Mouse (Mus musculus) spleen, postnatal 36 days (tissue): ENCODE results near the gene Syt7.
A peak's percentile ranks its signal among the peaks of the same experiment; 100 is the strongest.

Experiments
- DNase-seq, 2 experiments: peaks; one replicate each; pipeline ENCODE4 v3.0.0; 2022; ENCODE audit warnings: low spot score in 2 of 2, mixed read lengths in 1 of 2

The Syt7 gene

DNA sequence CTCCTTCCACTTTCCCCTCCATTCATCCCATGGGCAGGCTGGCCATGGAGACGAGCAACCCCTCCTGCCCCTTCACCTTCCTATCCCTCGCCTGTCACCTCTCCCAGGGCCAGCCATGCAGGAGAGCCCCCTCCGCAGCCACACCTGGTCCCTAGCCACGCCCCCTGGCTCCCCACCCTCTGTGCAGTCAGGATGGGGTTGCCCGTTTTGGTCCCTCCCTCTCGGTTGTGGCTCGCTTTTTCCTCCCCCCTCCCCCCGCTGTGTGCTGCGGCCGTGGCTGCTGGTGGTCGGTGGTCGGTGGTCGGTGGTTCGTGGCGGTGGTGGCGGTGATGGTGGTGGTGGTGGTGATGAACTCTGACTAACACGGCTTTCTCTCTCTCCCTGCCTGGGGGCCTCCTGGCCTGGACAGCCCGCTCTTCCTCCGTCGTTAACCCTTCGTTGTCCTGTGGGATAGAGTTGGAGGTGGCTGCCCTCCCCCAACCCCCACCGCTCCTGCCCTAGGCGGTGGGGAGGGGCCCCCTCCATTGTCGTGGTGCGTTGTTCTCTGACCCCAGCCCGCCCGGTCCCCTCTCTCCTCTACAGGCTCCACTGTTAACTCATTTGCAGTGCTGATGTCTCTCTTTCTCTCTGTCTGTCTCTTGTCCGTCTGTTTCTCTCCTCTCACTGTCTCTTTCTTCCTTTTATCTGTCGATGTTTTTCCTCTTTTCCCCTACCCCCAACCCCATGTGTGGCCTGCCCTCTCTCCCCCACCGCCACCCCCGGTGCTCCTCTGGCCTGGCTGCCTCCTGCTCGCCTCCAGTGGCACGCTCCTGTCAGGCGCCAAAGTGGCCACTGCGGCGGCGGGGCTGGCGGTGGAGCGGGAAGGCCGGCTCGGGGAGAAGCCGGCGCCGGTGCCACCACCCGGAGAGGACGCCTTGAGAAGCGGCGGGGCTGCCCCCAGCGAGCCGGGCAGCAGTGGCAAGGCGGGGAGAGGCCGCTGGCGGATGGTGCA is 33.4 kb downstream of the Syt7 start:
- no peak for DNase-seq

DNA sequence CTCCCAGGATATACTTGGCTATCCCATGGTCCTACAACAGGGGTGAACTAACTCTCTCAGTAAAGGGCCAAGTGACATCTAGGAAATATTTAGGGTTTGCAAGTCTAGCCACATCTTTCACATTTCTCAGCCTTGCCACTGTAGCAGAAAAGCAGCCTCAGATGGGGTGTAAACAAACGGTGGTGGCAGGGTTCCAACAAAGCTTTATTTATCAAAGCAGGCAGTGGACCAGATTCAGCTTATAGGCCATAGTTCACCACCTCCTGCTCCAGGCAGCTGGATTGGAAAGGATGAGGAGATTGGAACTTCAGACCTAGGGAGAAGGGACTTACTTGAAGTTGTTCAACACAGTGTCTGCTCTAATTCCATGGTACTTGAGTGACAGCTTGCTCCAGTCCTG is 35.9 kb downstream of the Syt7 start:
- DNase-seq = no peak

DNA sequence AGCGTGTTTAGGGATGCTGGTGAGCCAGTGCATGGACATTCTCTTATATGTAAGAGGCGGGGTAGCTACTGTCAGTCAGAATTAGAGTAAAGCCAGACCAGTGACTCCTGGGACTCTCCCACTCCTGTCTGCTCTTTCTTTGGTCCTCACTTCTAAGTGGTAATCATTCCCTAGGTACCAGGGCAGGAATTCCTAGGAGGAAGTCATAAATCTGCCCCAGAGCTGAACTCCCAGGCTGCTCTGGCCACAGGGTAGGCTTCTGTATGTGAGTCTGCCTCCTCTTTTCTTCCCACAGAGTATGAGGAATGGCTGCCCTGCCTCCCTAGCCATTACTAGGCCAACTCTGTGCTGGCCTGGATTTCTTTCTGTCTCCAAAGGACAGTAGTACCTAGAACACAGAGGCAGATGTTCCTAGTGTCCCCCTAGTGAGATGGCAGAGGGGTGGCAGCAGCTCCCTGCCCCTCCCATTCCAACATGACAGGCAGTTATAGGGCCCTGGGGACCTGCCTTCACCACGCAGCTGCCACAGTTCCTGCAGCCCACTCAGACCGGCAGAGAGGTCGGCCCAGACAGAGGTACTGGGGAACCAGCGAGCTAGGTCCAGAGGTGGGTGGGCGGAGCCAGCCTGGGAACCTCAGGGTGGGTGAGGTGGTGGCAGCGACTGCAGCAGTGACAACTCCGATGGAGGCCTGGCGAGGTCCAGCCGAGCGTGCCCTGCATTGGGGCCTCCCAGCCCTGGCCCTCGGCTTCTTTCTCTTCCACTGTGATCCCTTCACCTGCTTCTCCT is 36.8 kb downstream of the Syt7 start:
- DNase-seq = no peak

DNA sequence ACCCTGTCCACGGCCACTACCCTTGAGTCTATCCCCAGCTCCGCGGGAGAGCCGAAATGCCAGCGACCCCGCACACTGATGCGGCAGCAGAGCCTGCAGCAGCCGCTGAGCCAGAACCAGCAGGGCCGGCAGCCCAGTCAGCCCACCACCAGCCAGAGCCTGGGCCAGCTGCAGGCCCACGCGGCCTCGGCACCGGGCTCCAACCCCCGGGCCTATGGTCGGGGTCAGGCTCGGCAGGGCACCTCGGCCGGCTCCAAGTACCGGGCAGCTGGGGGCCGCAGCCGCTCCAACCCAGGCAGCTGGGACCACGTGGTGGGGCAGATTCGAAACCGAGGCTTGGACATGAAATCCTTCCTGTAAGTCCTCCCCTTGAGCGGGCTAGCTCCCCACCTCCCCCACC is 37.4 kb downstream of the Syt7 start:
- DNase-seq = no peak

DNA sequence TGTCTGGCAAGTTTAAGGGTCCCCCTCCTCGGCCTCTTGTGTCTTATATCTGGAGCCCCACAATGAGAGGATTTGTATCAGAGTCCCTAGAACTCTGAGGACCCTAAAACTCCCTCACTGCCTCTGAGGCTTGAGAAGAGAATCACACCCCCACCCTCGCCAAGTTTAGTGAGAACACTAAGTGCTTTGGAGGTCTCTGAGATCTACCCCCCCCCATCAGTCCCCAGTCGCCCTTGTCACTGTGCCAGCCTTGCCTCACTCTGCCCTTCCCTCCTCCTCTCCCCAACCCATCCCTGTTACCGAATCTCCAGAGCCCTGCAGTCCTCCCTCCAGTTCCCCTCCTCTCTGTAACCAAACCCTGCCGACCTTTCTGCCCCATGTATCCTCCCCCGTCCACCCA is 37.9 kb downstream of the Syt7 start:
- no peak for DNase-seq

DNA sequence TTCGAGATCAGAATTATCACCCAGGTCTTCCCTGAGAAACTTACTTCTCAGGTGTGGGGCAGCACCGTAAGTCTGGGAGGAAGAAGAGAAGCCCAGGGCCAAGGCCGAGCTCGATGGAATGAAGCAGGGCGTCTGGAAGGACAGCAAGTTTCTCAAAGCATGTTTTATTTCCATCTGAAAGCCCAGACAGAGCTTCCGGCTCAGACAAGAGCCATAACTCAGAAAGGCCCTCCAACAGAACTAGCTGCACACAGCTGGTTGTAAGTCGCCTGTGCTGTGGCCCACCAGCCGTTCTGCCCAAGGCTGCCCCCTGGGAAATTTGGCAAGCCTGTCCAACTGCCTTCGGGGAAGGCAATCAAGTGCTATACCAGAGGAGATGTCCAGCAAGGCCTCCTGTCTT is 38.5 kb downstream of the Syt7 start:
- DNase-seq = no peak

DNA sequence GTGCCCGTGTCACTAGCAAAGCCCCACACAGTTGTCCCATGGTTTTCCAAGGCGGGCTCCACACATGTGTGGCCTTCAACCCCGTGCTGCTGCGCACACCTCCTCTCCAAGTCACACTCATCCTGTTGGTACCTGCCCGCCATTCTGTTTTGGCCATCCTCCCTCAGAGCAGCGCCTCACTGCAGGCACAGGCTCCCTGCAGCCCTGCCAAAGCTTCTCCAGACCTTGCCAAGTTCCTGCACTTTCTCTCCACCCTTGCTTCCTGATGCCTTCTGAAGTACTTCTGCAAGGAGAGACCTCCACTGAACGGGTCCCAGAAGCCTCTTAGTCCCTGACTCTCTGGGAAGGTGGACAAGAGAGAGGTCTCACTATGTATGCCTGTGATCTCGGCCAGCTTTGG is 40.5 kb downstream of the Syt7 start:
- no peak for DNase-seq

DNA sequence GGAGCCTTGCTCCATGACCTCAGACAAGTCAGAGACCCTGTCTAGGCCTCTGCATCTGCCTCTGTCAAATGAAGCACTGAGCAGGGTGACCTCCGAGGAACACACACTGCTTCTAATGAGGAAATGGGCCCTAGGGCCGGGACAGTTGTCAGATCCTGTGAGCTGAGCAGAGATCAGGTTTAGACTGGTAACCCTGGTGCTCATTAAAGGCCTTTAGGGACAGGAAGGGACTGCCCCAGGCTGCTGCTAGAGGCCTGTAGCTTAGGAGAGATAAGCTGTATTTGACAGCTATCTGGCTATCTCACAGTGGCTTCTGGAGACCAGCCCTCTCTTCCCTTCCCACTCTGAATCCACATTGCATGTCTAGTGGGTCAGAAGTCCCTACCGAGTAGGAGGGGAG is 42.5 kb downstream of the Syt7 start:
- DNase-seq = no peak

DNA sequence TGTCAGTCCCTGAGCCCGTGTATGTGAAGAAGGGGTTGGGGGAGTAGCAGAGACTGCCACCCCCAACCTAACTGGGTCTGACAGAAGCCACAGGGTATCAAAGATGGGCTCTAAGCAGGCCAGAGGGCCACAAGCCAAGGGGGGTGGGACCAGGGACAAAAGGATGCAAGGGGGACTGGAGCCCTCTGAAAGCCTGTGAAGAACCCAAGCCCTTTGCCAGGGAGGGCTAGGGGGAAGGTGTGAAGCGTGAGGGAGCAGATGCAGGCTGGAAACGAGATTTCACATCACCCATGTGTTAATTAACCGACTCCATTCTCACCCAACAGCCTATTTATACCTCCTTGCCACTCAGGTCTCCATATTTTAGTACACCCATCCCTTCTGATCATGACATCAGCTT is 43.0 kb downstream of the Syt7 start:
- no peak for DNase-seq

DNA sequence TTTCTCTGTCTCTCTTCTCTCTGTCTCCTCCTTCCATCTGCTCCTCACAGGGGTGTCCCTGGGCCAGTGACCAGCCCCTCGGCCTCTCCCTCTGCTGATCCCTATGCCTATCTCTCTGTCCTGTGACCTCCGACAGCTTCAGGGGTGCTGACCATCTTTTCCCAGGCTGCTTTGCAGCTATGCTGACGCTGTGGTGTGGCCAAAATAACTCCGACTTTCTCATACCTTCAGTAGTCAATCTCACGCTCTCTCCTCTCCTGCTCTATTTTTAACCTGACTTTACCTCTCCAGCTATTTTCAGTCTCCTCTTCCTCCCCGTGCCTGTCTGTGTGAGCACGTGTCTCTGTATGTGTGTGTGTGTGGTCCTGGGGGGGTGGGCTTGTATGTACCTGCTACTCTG is 44.3 kb downstream of the Syt7 start:
- DNase-seq = no peak

DNA sequence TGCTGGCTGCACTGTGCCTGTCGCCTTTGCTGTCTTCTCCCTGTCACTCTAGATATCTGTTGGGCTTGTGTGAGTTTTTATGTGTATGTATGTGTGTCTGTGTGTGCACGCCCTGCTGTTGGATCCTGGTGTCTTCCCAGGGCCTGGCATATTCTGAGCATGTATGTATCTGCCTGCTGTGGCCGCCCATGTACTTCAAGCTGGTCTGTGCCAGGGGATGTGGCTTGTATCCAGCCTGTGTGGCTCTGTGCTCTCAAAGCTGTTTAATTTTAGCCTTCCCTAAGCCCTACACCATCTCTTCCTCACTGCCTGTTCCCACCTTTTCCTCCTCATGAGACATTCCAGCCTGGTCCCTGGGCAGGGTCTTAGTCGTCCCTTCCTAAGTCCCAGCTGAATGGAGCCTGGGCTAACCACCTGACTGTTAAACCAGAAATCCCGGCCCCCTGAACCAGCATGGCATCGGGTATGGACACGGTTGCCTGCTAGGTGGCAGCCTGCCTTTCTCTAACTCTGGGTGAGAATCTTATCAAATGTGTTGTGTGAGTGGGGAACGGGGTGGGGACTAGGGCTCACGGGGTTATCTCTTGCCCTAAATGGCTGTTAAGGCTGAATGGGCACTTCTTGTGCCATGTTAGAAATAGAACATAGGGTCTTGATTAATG is 45.1 kb downstream of the Syt7 start:
- no peak for DNase-seq

DNA sequence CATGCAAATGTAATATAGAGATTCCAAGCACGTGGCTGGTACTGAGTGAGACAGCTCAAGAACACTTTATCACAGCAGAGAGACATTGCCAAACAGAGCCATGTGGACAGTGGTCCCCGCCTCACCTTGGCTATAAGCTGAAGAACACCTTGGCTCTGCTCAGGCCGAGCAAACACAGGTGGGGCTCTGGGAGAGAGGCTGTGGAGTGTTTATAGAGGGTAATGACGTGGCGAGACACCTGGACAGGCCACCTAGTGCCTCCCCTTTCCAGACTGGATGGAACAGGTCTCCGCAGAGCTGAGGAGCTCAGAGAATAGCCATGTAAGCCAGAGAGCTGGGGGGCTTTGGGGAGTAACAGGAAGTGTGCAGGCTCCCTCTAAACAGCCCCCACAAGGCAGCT is 46.0 kb downstream of the Syt7 start:
- no peak for DNase-seq

DNA sequence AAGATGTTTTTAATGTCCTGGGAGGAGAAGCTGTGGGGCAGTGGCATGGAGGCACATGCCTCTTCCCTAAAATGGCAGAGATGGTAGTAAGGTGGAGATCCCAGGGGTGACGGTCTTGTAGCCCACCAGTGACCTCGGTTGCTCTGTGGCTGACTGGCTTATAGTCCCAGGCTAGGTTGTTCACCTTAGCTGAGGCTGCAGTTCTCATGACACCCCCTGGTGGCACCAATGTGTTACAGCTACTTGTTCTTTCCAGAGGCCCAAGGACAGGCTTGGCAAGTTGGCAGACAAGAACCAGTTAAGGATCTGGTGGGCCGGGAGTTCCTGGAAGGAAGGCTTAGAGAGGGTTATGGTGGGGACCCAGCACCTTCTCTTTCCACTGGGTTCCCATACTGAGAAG is 47.0 kb downstream of the Syt7 start:
- peak; percentile 22 to 24 for DNase-seq

DNA sequence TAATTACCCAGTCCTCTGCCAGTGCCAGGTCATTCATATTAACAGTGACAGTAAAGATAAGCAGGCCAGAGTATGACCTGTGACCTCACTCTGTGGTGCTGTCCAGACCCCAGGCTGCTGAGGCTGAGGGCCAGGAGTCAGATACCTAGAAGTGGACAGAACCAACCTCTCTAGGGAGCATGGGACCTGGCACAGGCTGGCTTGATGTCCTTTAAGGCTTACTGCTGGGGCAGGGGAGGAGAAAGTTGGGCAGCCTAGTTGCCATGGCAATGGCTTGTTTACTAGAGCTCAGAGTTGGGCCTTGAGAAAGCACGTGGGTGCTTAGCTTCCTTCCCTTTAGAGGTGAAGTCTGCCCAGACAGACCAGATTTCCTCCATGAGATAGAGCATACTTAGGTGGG is 47.8 kb downstream of the Syt7 start:
- DNase-seq = no peak

DNA sequence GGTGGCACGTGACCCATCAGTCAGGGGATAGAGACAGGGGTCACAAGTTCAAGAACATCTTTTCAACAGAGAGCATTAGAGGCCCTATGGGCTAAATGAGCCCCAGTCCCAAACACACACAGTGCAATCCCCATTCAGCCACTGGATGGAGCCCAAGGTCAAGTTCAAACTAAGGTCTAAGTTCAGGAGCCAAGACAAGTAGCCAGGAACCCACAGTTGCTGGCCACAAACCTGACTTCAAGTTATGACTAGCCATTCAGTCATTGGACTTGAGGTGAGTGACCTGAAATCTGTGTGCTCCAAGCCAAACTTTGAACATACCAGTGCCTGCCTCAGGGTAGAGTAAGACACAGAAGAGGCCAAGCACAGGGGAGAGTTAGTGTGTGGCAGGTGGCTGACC is 48.6 kb downstream of the Syt7 start:
- no peak for DNase-seq

DNA sequence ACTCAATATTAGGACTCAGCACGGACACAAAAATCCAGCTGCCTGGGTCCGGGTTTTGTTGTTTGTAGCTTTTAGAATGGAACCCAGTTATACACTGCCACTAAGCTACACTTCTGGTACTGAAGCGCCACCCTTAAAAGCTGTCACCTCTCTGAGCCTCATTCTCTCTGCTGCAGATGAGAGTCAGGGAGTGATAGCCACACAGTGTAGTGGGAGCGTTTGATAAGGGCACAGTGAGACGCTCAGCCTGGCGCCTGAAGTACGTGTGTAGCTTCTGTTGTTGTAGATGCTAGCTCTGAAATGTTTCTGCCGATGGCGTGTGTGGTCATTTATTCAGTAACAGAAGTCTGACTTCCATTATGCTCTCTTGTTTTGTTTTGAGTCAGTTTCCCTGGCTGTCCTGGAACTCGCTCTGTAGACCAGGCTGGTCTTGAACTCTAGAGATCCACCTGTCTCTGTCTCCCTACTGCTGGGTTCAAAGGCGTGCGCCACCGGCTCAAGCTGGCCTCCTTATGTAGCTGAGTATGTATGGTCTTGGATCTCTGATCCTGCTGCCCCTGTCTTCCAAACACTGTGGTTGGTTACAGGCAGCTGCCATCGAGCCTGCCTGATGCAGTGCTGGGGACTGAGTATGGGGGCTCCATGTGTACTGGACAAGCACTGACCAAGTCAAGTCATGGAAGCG is 55.9 kb downstream of the Syt7 start:
- no peak for DNase-seq

DNA sequence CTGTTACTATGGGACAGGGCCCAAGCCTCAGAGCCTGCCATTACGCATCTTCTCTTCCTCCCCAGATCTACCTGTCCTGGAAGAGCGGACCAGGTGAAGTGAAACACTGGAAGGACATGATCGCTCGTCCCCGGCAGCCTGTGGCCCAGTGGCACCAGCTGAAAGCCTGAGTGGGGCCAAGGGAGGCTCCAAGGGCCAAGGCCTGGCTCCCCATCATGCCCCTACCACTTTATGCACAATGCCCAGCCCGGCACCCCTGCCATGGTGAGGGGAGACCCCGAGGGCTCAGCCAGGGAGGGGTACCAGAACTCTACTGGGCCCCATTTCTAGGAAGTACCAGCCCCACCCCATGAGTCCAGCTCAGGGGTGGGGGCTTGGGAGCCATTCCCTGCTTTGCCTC is 59.4 kb downstream of the Syt7 start:
- no peak for DNase-seq

DNA sequence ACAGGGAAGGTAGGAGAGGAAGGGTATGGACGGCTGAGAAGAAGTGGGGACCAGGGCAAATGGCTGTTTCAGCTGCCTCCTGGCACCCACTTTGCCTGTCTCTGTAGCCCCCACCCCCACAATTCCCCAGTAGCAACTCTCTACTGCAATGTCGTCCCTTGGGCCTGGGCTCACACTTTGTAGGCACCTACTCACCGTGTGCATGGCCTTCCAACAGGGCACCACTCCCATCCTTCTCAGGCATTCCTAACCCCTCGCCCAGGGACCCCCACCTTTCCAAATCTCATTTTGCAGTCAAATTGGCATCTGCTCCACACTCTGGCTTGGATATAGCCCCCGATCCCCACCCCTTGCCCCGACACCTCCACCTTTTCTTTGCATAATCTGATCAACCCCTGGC is 60.3 kb downstream of the Syt7 start:
- DNase-seq = no peak

DNA sequence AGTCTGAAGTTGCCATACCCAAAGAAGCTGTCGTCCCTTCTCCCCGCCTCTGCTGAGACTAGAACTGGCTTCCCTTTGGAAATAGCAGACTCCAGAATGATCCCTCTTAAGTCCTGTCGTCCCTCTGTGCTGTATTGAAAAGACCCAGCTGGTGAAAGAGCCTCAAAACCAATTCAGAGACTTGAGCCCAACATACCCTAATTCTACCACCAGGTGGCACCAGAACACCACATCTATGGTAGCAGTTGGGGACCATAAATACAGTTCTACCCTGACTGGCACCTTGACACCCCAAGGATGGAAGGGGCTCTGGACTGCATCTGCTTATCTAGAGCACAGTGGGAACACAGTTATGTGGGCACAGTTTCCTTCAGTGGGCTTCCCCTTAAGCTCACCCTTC is 60.8 kb downstream of the Syt7 start:
- DNase-seq = peak; percentile 37 to 44

DNA sequence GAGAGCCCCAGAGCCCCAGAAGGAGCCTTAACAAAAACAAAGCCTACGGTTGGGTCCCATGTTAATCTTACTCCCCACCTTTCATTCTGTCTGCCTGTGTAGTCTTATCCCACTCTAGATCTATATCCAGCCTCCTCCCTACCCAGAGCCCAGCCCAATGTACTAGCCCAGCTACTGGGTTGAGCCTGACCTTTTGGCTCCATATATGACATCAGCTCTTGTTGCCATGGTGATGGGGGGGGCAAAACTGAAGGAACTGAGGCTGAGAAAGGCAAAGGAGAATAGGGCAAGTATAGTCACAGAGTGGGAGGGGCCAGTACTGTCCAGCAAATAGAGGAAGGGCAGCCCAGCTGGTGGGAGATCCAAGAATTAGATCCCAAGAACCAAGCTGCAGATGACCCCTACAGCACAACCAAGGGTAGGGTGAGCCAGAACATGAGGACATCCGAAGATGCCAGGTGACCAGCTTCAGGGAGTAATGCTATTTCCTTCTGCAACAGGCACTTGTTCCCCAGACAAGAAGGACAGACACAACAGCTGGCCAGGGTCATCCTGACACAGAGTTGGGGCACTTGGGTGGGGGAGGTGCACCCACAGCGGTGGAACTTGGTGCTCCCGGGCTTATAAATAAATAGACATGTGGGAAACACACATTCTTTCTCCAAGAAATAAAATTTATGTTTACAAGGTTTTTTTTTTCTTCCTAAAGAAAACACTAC is 66.0 kb downstream of the Syt7 start:
- DNase-seq = no peak

DNA sequence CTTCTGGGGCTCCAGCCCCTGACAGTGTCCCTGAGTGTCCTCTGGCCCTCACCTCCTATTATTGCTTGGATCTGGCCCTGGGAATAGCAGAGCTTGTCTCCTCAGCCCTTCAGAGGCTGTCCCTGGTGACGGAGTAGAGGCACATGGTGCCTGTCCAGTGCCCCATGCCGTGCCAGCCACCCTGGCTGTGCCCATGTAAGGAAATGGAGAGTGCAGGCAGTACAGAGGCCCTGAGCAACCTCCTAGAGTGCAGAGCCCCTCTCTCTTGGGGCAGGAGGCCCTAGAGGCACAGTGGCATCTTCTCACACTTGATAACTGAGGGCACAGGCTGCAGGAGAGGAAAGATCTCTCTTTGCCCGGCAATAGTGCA is 66.5 kb downstream of the Syt7 start:
- no peak for DNase-seq
